Mouse (Mus musculus): ENCODE measurements around the gene Dst. TPM values are rescaled to one million over a fixed set of nuclear protein-coding genes. Genes with fewer than 3 reads are reported as not detected.

Dst gene
- total RNA-seq (2021), result 100 to 1,000 TPM; 238 TPM

DNA sequence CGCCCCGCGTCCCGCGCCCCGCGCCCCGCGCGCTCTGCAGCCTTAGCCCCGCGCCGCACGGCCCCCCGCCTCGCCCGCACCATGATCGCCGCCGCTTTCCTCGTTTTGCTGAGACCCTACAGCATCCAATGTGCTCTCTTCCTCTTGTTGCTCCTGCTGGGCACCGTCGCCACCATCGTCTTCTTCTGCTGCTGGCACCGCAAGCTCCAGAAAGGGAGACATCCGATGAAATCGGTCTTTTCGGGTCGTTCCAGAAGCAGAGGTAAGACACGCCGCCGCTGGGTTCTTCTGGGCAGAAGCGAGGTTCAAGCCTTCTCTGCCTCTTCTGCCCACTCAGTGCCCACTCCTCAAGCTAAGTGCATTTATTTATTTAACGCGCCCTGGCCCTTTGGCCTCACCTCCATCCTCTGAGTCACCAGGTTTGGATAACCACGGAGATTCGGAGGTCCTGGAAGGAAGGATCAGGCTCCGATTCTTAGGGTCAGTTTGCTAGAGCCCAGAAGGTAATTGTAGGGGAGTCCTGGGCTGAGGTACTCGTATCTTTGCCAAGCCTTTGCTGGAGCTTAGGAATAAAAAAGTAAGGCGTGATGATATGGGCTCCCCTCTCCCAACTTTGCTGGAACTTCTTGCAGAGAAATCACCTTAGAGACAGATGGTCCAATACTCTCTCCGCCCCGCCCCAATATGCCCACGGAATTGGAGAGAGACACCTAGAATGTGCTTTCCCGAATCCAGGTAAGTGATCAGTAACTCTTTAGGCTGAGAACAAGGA, at the start of gene Dst:
Gene Dst, plus strand, starts transcription at position 35 of the 772 bp plus-strand sequence.
- no peak for DNase-seq

DNA sequence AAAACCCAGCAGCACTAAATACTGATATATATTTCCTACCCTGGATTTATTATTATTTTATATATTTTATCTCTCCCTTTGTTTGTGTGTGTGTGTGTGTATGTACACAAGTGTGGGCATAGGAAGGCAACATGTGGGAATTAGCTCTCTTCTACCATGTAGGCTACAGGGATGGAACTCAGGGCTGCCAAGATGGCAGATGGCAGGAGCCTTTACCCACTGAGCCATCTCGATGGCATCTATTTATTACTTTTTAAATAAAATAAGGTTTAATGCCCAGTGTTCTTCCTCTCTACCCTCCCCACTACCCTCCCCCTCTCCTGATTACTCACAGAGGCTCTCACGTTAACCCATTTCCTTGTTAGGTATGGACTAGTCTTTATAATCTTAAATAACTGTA, 39.0 kb upstream of the Dst start:
- DNase-seq, result no peak

DNA sequence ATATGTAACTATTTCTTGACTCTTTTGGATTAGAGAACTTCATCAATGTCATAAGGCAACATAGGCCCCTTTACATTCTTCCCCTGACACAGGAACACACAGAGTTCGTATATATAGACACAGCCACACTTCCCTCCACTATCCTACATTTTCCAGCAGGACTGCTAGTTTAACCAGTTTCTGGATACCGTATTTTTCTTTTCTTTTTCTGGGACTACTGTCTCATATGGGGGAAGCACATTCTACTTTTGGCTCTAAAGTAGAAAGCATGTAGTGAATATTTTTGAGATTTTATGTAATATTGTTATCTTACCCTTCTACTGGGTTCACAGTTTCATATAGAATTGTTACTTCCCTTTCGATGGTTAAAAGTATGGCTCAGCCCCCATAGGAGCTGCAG, 38.6 kb upstream of the Dst start:
- DNase-seq, result no peak

DNA sequence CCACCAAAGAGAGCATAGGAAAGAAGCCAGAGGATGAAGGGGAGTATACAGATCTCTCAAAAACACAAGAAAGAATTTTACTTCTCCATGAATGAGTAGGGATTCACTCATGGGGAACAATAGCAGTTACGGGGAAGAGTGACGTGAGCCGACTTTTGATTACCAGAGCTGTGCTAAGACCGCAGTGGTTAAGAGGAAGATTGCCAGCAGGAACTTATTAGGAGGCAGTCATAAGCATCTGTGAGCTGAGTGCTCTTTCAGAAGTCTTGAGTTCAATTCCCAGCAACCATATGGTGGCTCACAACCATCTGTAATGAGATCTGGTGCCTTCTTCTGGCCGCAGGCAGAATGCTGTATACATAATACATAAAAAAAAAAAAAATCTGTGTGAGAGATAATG, 34.5 kb upstream of the Dst start:
- no peak for DNase-seq

DNA sequence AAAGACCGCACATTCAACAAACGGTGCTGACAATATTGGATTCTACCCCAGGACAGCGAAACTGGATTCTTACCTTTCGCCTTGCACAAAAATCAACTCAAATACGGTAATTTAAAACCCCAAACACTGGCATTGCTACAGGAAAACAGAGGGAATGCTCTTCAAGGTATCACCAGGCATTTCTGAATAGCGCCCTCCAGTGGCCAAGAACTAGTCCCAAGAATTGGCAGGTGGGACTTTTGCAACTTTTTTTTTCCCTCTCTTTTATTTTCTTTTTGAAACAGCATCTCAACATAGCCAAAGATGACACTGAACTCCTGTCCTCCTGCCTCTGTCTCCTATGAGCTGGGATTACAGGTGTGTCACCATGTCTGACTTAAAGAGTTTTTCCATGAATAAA, 32.3 kb upstream of the Dst start:
- peak; percentile 21 for DNase-seq

DNA sequence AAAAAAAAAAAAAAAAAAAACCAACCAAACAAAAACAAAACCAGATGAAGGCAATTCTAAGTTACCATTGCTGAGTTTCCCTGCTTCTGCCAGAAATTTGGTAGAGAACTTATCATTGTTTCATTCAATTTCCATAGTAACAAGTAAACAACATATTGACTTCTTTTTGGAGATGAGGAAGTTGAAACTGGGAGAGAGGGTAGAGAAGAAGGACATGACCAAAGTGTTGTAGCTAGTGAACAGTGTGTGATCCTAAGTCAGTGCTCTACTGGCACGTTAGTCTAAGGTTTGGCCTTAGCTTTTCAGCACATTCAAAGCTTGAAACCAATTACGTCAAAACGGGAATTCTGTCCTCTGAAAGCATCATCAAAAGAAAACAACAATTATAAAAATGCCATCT, 31.6 kb upstream of the Dst start:
- DNase-seq, result no peak

DNA sequence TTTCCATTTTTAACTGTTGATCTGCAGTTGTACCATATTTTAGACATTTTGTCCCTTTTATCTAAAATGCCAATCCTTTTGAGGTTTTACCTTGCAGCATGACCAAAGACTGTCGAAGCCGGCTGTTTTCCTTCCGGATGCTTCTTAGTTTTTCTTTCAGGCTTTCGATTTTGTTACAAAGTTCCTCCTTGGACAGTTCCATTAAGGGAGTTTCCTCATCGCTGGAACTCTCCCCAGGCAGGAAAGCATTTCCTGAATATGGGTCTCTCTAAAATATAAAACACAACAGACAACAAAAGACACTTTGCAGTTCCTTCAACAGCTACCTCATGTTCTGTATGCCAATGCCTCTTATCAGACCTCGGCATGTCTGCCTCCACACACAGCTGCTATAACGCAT, 29.9 kb upstream of the Dst start:
- no peak for DNase-seq

DNA sequence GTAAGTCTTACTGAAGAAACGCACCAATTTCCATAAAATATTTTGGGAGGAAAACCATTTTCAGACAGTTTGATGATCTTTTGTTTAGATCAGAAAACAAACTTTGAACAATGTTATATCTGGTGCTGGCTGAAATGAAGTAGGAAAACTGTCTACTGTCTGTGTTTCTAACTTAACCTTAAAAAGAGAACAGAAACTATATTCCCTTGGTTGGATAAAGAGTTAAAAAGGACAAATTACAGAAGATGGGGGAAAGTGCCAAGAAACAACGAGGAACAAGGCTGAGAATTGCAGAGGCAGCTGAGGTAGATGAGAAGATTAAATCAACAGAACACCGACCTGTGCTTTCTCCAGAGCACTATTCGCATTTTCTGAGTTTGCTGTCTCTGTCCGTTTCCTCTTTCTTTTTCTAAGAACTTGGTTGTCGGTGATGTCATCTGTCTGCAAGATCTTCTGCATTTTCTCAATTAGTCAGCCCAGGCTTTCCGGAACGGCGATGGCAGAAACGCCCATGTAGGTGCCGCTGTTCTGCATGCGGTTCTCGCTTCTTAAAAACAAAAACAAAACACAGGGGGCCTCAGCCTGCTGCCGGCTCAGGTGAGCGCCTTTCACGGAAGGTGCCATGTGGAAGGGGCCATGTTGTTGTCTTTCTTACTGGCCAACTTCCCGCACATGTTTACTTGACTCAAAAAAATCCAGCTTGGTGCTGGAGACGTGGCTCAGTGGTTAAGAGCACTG, 24.8 kb upstream of the Dst start:
- DNase-seq, result peak; percentile 31

DNA sequence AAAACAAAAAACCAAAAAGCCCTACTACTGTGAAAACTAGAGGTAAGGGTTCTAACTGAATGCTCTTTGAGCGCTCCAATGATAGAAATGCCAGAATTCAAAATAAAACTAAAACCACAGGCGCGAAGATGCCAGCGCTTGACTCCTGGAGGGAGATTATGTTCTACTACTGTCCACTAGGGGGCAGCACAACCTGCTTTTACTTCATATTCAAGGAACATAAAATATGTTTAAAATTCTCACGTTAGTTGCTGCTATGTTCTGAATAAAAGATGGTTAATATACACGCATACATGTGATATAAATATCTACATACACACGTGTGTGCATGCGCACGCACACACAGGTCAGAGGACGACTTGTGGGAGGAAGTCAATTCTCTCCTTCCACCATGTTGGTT, 15.2 kb upstream of the Dst start:
- peak; percentile 73 for DNase-seq

DNA sequence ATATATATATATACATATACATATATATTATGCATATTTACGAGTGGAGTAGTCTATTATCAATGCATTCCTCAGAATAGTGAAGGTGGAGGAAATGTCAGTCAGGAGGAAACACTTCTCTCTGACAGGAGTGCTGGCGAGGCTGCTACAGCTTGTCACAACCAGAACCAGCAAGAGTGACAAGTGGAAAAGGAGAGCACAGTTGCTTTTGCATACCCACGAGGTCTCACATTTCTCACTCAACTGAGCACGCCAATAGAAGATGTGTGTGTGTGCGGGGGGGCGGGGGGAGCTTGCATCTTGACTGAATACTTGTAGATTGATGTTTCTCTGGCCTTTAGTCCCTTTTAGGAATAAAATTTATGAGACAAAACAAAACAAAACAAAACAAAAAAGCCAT, 11.9 kb upstream of the Dst start:
- DNase-seq, result no peak

DNA sequence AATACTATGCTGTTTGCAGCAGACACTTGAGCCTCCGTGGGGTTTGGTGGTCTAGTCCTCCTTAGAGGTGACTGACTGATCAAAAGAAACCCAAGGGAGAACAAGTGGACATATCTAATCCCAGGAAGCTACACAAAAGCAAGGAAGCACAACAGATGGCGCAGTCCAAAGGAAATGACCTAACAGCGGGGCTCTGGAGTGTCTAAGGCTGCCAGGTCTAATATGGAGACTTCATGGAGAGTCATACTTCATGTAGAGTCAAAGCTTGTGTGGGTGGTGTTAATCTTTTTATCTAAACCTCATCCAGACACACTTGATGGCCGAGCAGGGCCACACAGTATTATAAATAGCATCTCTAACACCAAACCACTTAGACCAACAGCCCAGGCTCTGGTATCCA, 11.4 kb upstream of the Dst start:
- no peak for DNase-seq

DNA sequence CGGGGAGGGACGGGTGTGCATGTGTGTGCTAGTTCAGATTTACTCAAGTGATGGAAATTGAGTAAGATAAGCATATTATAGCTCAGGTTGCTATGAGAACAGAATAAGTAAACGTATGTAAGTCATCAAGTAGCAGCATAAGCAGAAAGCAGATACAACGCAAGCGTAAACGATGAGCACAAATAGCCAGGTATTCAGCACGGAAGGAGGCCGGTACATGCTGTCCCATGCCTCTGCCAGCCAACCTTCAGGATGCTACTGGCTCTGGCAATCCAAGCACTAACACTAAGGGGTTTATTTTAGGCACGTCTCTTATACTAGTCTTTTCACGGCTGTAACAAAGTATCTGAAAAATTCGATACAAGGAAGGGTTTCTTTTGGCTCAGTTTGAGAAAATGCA, 10.6 kb upstream of the Dst start:
- no peak for DNase-seq

DNA sequence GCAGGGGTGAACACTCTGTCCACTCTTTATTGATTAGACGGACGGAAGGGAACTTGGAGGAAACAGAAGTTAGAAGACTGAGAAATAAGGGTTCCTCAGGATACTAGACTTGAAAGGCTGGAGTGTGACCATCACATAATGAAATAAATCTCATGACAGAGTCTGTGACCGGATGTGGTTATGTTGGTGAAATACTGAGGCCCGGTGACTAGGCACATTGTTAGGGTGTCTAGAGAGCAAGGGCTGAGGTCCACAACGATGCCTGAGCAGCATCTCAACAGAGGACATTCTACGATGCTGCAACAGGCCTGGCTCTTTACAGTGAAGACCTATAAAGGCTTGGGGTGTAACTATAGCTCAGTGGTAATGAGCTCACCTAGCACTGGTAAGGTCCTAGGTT, 9.7 kb upstream of the Dst start:
- DNase-seq, result no peak

DNA sequence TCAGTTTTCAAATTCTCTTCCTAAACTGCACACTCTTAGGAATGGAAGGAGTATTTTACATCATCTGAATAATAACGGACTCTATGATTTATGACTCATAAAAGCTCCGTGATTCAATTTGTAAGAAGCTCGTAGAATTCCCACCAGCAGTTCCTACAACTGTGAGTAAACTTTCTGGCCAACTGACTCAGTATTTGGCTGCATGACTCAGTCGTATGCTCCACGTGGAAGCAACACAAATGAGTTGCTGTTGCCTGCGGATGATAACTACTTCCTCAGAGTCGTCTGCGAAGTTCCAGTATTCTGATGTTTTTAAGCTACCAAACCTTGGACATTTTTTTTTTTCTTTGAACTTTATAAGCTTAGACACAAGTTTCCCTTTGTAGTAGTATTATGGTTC, 7.8 kb upstream of the Dst start:
- DNase-seq, result no peak

DNA sequence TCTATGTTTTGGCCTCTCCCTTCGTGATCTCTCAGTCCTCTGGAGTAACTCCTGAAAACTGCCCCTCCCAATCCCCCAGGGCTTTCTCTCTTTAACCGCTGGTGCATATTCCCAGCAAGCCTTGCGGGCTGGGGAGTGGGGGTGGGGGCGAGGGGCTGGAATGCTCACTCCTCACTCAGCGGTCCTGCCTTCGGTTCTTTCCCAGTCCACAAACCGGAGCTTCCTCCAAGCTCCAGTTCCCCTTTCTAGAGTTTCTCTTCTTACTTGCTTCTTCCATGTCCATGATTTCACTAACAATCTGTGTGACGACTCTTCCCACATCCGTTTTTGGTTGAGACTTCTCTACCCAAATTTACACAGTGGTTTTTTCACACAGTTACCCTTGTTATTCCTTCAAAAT, 4.4 kb upstream of the Dst start:
- peak; percentile 52 for DNase-seq

DNA sequence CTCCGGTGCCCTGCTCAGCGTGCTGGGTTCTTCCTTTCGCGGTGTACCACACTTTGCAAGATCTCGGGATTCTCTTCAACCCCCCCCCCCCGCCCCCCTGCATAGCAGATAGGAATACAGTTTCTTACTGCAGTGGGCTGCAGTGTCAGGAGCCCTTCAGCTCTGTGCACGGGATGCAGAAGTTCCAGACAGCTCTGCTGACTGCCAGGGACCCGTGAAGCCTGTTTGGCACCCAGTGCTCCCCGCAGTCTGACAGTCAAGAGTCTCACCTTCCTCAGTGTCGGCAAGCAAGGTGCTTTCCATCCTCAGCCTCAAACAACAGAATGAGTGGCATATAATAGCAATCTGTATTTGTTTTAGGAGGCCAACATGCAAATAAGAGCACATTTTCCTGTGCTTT, 1.8 kb upstream of the Dst start:
- no peak for DNase-seq

DNA sequence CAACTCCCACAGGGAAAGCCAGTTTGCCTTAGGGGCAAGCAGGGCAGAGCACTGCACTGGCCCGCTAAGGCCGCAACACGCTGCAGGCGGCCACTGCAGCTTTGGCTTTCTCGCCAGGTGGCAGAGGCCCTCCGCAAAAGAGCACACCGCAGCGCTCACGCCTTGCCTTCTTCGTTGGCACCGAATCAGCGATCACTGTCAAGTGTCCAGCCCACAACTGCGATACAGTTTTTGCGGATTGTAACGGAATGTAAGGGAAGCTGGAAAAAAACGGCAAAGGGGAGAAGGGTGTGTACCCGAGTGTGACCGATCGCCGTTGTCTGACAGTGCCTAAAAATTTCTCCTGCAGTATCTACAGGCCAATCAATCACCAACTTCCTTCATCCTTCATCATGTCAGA, 1.1 kb upstream of the Dst start:
- peak; percentile 32 for DNase-seq

DNA sequence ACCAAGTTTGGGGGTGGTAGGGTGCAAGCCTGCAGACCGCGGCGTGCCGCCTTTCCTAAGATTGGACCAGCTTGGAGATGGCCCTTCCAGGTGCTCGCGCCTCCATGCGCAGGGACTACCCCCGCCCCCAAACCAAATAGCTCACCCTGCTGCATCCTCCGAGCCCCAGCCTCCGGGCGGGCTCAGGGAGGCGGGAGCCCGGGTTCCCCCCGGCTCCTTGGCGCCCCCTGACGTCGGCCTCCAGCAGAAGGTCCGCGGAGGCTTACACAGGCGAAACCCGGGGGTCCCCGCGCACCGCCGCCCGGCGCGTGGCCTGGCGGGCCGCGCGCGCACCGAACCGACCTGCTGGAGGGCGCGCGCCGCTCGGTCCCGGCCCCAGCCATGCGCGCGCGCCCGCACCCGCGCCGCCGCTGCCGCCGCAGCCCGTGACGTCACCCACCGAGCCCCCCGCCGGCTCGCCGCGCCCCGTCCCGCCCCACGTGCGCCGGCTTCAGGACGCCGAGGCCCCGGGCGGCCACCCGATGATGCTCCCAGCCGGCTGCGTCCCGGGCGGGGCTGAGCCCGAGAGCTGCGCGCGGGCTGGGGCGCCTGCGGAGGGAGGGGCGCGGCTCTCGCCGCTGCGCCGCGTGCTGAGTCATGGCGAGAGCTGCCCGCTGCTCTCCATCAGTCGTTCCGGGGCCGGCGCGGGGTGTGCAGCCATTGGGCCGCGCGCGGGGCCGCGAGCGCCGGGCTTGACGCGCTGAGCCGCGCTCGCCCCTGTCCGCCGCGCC, 419 bp upstream of the Dst start, which contains the start of gene Bend6:
Gene Bend6, minus strand, starts transcription at position 396 of the 770 bp plus-strand sequence.
- DNase-seq, result peak; percentile 81

DNA sequence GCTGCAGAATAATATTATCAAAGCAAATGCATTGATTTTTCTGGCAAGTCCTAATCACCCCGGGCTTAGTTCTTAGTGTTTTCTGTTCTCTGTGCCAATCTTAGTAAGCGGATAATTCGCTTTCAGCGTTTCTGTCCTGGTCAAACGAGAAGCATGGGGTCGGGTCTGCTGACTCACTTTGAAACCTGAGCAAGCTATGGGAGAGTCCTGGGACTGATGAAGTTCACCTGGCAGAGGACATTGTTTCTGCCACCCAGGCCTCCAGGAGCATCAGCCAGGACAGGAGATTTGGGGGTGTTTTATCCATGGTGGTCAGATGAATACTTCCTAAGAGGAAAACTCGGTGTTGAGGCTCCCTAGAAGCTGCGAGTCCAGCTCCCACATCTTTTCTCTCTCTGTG, 3.6 kb downstream of the Dst start:
- no peak for DNase-seq

DNA sequence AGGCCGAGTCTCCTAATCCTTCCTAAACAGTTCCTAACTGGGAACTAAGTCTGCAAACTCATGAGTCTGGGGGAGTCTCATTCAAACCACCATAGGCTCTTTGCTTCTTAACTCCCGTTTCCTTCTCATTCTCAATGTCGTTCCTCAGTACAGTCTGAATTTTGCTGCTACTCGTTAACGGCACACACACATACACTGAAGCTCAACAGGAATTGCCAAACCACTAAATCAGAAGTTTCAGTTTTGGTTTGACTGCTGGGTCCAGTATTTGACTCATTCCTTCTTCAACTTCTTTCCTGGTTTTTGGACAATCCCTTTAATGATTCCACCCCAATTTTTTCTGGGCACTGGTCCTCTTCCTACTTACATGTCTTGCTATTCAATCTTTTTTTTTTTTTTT, 8.5 kb downstream of the Dst start:
- DNase-seq, result no peak

DNA sequence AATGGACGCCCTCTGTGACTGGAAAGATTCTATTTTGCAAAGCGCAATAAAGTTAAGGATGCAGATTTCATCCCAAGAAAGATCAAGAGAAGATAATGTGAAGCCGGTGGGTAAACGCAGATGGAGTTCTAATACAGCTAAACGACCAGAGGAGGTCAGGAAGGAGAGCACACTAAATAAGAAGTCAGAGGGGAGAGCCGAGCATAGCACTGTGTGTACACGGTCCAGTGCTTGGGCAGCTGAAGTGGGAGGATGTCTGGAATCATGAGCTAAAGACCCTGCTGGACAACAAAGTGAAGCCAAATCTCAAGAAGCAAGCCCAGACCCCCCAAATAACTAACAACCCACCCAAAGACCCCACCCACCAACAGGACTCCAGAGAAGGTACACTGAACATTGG, 14.9 kb downstream of the Dst start:
- DNase-seq, result no peak

DNA sequence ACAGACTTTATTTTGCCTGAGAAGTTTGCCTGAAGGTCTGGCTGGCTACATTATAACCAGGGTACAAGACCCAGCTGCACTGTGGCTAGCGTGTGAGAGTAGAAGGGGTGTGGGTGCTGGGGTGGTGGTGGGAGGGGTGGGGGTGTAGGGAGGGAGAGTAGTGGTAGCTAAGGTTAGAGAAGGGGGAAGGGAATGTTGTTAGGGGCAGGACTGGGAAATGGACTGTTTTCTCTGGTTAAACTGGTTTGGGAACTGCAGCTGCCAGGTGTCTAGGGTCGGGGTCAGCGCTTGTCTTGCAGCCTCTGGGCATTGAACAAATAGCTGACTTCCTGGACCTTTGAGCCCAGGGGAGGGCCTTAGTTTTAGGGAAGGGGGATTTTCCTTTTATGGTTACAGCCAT, 17.3 kb downstream of the Dst start:
- DNase-seq, result no peak

DNA sequence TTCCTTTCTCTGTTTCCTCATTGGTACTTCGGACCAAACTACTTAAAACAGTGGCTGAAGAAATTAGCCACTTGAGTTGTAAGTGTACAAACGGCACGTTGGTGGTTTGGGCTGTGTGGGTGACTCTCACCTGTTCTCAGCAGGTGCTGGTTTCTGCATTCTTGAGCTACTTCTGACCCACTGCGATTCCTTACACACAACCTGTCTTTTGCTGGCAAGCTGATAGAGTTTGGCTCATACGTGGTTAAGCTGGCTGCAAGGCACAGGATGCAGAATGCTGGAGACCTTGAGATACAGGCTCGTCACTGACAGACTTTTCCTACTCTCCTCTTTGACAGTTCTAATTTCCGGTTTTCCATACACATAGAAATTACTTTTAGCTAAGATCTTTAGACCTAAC, 19.4 kb downstream of the Dst start:
- DNase-seq, result no peak

DNA sequence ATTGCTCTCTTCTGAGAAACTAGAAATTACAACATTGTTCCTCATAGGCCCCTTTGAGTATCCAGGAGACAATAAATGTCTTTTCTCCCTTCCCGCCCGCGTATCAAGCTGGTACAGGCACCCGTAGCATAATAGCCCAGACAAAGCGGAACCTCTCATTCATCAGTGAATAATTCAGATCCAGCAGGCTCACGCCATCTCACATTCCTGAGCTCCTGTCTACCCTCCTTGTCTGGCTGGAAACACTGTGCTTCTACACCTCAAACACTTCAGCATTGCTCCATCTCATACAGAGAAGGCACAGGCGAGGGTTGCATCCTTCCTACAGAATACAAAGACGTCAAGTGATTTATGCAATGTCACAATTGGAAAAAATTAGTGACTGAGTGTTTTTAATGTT, 23.8 kb downstream of the Dst start:
- no peak for DNase-seq
